Mouse (Mus musculus): Measurements from ENCODE around the gene Srarp.

Srarp gene

GRCm38 (mm10) chr4:141423691-141424431, 12.0 kb downstream of the Srarp start:
- no peak for DNase-seq

GRCm38 (mm10) chr4:141423288-141423687, 12.6 kb downstream of the Srarp start:
- no peak for DNase-seq

- DNase-seq, result no peak
Measured at GRCm38 (mm10) chr4:141422841-141423240, 13.1 kb downstream of the Srarp start.

- no peak for DNase-seq
Measured at GRCm38 (mm10) chr4:141421423-141421822, 14.5 kb downstream of the Srarp start.

GRCm38 (mm10) chr4:141420886-141421285, 15.0 kb downstream of the Srarp start:
- DNase-seq, result no peak

GRCm38 (mm10) chr4:141420192-141420829, 15.6 kb downstream of the Srarp start, which contains the start of gene Hspb7:
Gene Hspb7, plus strand, starts transcription at chr4:141420779.
- no peak for DNase-seq

GRCm38 (mm10) chr4:141419398-141420191, 16.3 kb downstream of the Srarp start:
- DNase-seq, result no peak

GRCm38 (mm10) chr4:141415924-141416323, 20.0 kb downstream of the Srarp start, which contains the start of gene Clcnkb:
Gene Clcnkb, minus strand, starts transcription at chr4:141416014.
- DNase-seq, result no peak

GRCm38 (mm10) chr4:141411430-141411992, 24.4 kb downstream of the Srarp start:
- DNase-seq, result no peak

- DNase-seq, result no peak
Measured at GRCm38 (mm10) chr4:141408577-141408976, 27.3 kb downstream of the Srarp start.

- no peak for DNase-seq
Measured at GRCm38 (mm10) chr4:141406516-141407299, 29.2 kb downstream of the Srarp start.

- no peak for DNase-seq
Measured at GRCm38 (mm10) chr4:141405314-141405622, 30.6 kb downstream of the Srarp start.

- peak; percentile 66 for DNase-seq
Measured at GRCm38 (mm10) chr4:141404518-141405313, 31.2 kb downstream of the Srarp start.

- no peak for DNase-seq
Measured at GRCm38 (mm10) chr4:141400171-141400570, 35.7 kb downstream of the Srarp start.

- DNase-seq, result no peak
Measured at GRCm38 (mm10) chr4:141398545-141398944, 37.4 kb downstream of the Srarp start, which contains the start of gene Clcnka. Gene Clcnka, minus strand, starts transcription at chr4:141398724.

- no peak for DNase-seq
Measured at GRCm38 (mm10) chr4:141397861-141398260, 38.0 kb downstream of the Srarp start.

GRCm38 (mm10) chr4:141394751-141395150, 41.2 kb downstream of the Srarp start:
- no peak for DNase-seq

- DNase-seq, result no peak
Measured at GRCm38 (mm10) chr4:141391293-141391692, 44.6 kb downstream of the Srarp start.

- no peak for DNase-seq
Measured at GRCm38 (mm10) chr4:141389366-141390150, 46.3 kb downstream of the Srarp start.

- no peak for DNase-seq
Measured at GRCm38 (mm10) chr4:141387933-141388332, 48.0 kb downstream of the Srarp start.

Measured in cerebellum, adult 11-12 months (tissue).